Mouse (Mus musculus) cerebellum, postnatal 25 days (tissue): ENCODE results near the gene Ackr3.

Source experiments
- DNase-seq, 2 experiments: peaks; one replicate each; pipeline ENCODE4 v3.0.0; 2021; ENCODE audit warnings: mixed read lengths in 2 of 2

Gene Ackr3

GRCm38 (mm10) chr1:90203783-90204690 is at the start of gene Ackr3:
Gene Ackr3 (plus strand): TSS chr1:90203980.
- DNase-seq, result peak; percentile 74 to 82

GRCm38 (mm10) chr1:90156589-90156988 is 47.2 kb upstream of the Ackr3 start:
- DNase-seq, result no peak

GRCm38 (mm10) chr1:90159927-90160326 is 43.9 kb upstream of the Ackr3 start:
- DNase-seq, result no peak

GRCm38 (mm10) chr1:90161623-90162022 is 42.2 kb upstream of the Ackr3 start:
- DNase-seq, result no peak

- DNase-seq, result no peak
Measured at GRCm38 (mm10) chr1:90162379-90162857, 41.4 kb upstream of the Ackr3 start.

- DNase-seq, result no peak
Measured at GRCm38 (mm10) chr1:90163161-90163560, 40.6 kb upstream of the Ackr3 start.

- no peak for DNase-seq
Measured at GRCm38 (mm10) chr1:90164319-90164718, 39.5 kb upstream of the Ackr3 start.

GRCm38 (mm10) chr1:90174338-90174737 is 29.4 kb upstream of the Ackr3 start:
- DNase-seq, result no peak

- DNase-seq, result no peak
Measured at GRCm38 (mm10) chr1:90176223-90176622, 27.6 kb upstream of the Ackr3 start.

- DNase-seq, result no peak
Measured at GRCm38 (mm10) chr1:90177565-90177964, 26.2 kb upstream of the Ackr3 start.

GRCm38 (mm10) chr1:90177978-90178377 is 25.8 kb upstream of the Ackr3 start:
- DNase-seq, result no peak

- no peak for DNase-seq
Measured at GRCm38 (mm10) chr1:90180479-90180878, 23.3 kb upstream of the Ackr3 start.

GRCm38 (mm10) chr1:90180966-90181699 is 22.6 kb upstream of the Ackr3 start:
- DNase-seq, result no peak

- no peak for DNase-seq
Measured at GRCm38 (mm10) chr1:90182521-90182920, 21.3 kb upstream of the Ackr3 start.

- no peak for DNase-seq
Measured at GRCm38 (mm10) chr1:90183602-90184001, 20.2 kb upstream of the Ackr3 start.

- no peak for DNase-seq
Measured at GRCm38 (mm10) chr1:90186173-90186572, 17.6 kb upstream of the Ackr3 start.

GRCm38 (mm10) chr1:90186874-90187273 is 16.9 kb upstream of the Ackr3 start:
- DNase-seq, result no peak

- no peak for DNase-seq
Measured at GRCm38 (mm10) chr1:90189046-90189445, 14.7 kb upstream of the Ackr3 start.

GRCm38 (mm10) chr1:90201246-90201645 is 2.5 kb upstream of the Ackr3 start:
- DNase-seq, result no peak

- no peak for DNase-seq
Measured at GRCm38 (mm10) chr1:90201655-90202054, 2.1 kb upstream of the Ackr3 start.

- peak; percentile 89 to 94 for DNase-seq
Measured at GRCm38 (mm10) chr1:90202207-90202978, 1.4 kb upstream of the Ackr3 start.

- no peak for DNase-seq
Measured at GRCm38 (mm10) chr1:90203341-90203740, 439 bp upstream of the Ackr3 start.

- no peak for DNase-seq
Measured at GRCm38 (mm10) chr1:90204821-90205220, 1.0 kb downstream of the Ackr3 start.
